Mouse (Mus musculus): Measurements from ENCODE around the gene Il4.

DNA sequence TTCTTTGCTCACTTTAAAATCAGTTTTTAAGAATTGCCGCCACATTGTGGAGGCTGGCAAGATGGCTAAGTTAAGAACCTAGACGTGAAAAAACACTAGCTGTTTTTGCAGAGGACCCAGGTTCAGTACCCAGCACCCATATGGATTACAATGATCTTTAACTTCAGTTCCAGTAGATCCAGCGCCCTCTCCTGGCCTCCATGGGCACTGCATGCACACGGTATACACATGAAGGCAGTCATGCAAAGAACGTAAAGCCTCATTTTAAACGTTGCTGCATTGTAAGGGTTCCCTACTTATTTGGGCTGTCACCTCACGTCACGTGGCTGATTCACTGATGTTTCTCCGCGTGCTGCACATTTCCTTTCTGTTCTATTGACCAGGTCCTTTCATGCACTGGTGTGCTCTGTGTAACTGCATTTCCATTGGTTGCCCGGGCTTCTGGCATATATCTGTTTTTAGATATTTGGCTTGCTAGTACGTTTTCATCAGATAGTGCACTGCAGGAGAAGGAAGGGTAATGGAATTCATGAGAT lies 24.3 kb upstream of the Il4 start:
- TF ChIP-seq CTCF (IDR thresholded peaks at IDR 0.05; ENCODE audit: extremely low read depth, insufficient read length, insufficient replicate concordance, low read depth, low read length) (peak; percentile 21; the same call in 1 of the 2 replicates), POLR2A (IDR thresholded peaks at IDR 0.05; ENCODE audit: low read depth, low read length) (no peak)

All from small intestine, adult 2 months (tissue).